Mouse (Mus musculus): ENCODE measurements around the gene Slc4a5.

Gene Slc4a5

GRCm38 (mm10) chr6:83352666-83353410 is 133.2 kb downstream of the Slc4a5 start:
- DNase-seq = no peak
